Mouse (Mus musculus) hindbrain, embryonic 11.5 days (tissue): ENCODE results near the gene Slc22a8. TPM values are rescaled to one million over a fixed set of nuclear protein-coding genes. Genes with fewer than 3 reads are reported as not detected.
A peak's percentile ranks its signal among the peaks of the same experiment; 100 is the strongest.

Experiments
- ATAC-seq: fragments of 200-750 bp; cut with Nextera tagmentation; 2 replicates; pipeline ENCODE4 v1.8.0; 2017; ENCODE audit warnings: mild to moderate bottlenecking, moderate TSS enrichment, moderate library complexity; ENCODE audit not compliant: low FRiP score
- DNase-seq: peaks from one replicate; pipeline ENCODE4 v3.0.0-alpha.2; 2015; ENCODE audit warnings: low spot score
- H3K27ac ChIP-seq: fragments of 300-500 bp; sonication (generic); 2 replicates; pipeline ENCODE4 v1.5.1; 2014; ENCODE audit warnings: mild to moderate bottlenecking, low read depth, low read length
- H3K27me3 ChIP-seq: fragments of 300-500 bp; sonication (generic); 2 replicates; pipeline ENCODE4 v1.6.1; 2014; ENCODE audit warnings: mild to moderate bottlenecking, low read length, moderate library complexity, mixed read lengths; ENCODE audit not compliant: control insufficient read depth, insufficient read depth
- H3K36me3 ChIP-seq: fragments of 300-500 bp; sonication (generic); 2 replicates; pipeline ENCODE4 v1.6.1; 2014; ENCODE audit warnings: mild to moderate bottlenecking, low read length, moderate library complexity, mixed read lengths; ENCODE audit not compliant: control insufficient read depth, insufficient read depth
- H3K4me1 ChIP-seq: fragments of 300-500 bp; sonication (generic); replicated peaks from 2 replicates; pipeline ENCODE4 v1.6.1; 2014; ENCODE audit warnings: low read length, mixed read lengths; ENCODE audit not compliant: control insufficient read depth, insufficient read depth
- H3K4me2 ChIP-seq: fragments of 300-500 bp; sonication (generic); replicated peaks from 2 replicates; pipeline ENCODE4 v1.6.1; 2014; ENCODE audit warnings: mild to moderate bottlenecking, low read depth, low read length
- H3K4me3 ChIP-seq: fragments of 300-500 bp; sonication (generic); 2 replicates; pipeline ENCODE4 v1.5.1; 2014; ENCODE audit warnings: low read depth, low read length
- H3K9ac ChIP-seq: fragments of 300-500 bp; sonication (generic); 2 replicates; pipeline ENCODE4 v1.6.1; 2014; ENCODE audit warnings: low read depth, low read length
- H3K9me3 ChIP-seq: fragments of 300-500 bp; sonication (generic); 2 replicates; pipeline ENCODE4 v1.6.1; 2016; ENCODE audit warnings: low read length; ENCODE audit not compliant: control insufficient read depth
- WGBS: fragments of 180-500 bp; shearing (Covaris S2); extraction: QIAGEN DNeasy Blood & Tissue Kit; methylation state at CpG from one replicate; pipeline ENCODE4 v1.1.7; 2014; 5-methylcytosine and 5-hydroxymethylcytosine counted together
- polyA plus RNA-seq: library from polyadenylated mRNA; unstranded; fragments of >200 nt; fragmentation: Nextera tagmentation; extraction: Ambion mirVana; gene quantifications from 2 replicates; pipeline ENCODE4 v1.2.1, GENCODE M21; 2014

Slc22a8 gene
- polyA plus RNA-seq, 1 experiment from 2014 or later: 0.08 TPM

GRCm38 (mm10) chr19:8570341-8571040 is 20.6 kb upstream of the Slc22a8 start:
- H3K4me1 ChIP-seq: no peaks in the 10 kb centered on the region
- WGBS: 66% methylated on average over 2 of the region's 2 CpGs
- ATAC-seq: no peak

GRCm38 (mm10) chr19:8571746-8572145 is 19.3 kb upstream of the Slc22a8 start:
- Histone ChIP-seq H3K27ac (no peak overlapping the region), H3K4me2 (no peak overlapping the region), H3K4me3 (no peak overlapping the region), H3K36me3 (no peaks in the 10 kb centered on the region), H3K4me1 (no peaks in the 10 kb centered on the region), H3K9me3 (no peaks in the 10 kb centered on the region), H3K9ac (no peak overlapping the region), H3K27me3 (no peaks in the 10 kb centered on the region)
- no peak for ATAC-seq
- whole genome bisulfite sequencing: 74% methylated on average over 7 of the region's 7 CpGs
- no peak for DNase-seq

More at GRCm38 (mm10) chr19:8570341-8571040, 20.6 kb upstream of the Slc22a8 start:
- Histone ChIP-seq H3K9me3 (no peaks in the 10 kb centered on the region), H3K27me3 (no peaks in the 10 kb centered on the region), H3K27ac (no peak overlapping the region), H3K4me2 (no peak overlapping the region), H3K4me3 (no peak overlapping the region), H3K9ac (no peak overlapping the region), H3K36me3 (no peaks in the 10 kb centered on the region)
- no peak for DNase-seq

GRCm38 (mm10) chr19:8572485-8572884 is 18.6 kb upstream of the Slc22a8 start:
- no peaks in the 10 kb centered on the region for H3K36me3 ChIP-seq
- H3K9me3 ChIP-seq: no peaks in the 10 kb centered on the region
- 36% methylated on average over 3 of the region's 3 CpGs for WGBS
- no peak overlapping the region for H3K4me3 ChIP-seq
- DNase-seq: no peak
- no peaks in the 10 kb centered on the region for H3K27me3 ChIP-seq
- no peak overlapping the region for H3K27ac ChIP-seq
- no peak overlapping the region for H3K9ac ChIP-seq
- no peak overlapping the region for H3K4me2 ChIP-seq
- no peak for ATAC-seq
- H3K4me1 ChIP-seq: no peaks in the 10 kb centered on the region

GRCm38 (mm10) chr19:8577432-8577831 is 13.6 kb upstream of the Slc22a8 start:
- H3K4me2 ChIP-seq: no peak overlapping the region
- H3K9ac ChIP-seq: no peak overlapping the region
- no peaks in the 10 kb centered on the region for H3K36me3 ChIP-seq
- no peaks in the 10 kb centered on the region for H3K4me1 ChIP-seq
- no peaks in the 10 kb centered on the region for H3K27me3 ChIP-seq
- H3K9me3 ChIP-seq: no peaks in the 10 kb centered on the region
- 91% methylated on average over 4 of the region's 4 CpGs for WGBS
- H3K27ac ChIP-seq: no peak overlapping the region
- no peak overlapping the region for H3K4me3 ChIP-seq
- DNase-seq (no peak), ATAC-seq (no peak)

GRCm38 (mm10) chr19:8578293-8578969 is 12.6 kb upstream of the Slc22a8 start:
- ATAC-seq: peak; percentile 59; the same call in 1 of the 2 replicates
- WGBS: 7% methylated on average over 24 of the region's 24 CpGs
- H3K36me3 ChIP-seq: no peaks in the 10 kb centered on the region
- peak overlapping the region; percentile 32; the same call in 1 of the 2 replicates for H3K9ac ChIP-seq
- H3K27me3 ChIP-seq: no peaks in the 10 kb centered on the region
- H3K9me3 ChIP-seq: no peaks in the 10 kb centered on the region
- H3K4me1 ChIP-seq: no peaks in the 10 kb centered on the region
- peak; percentile 81 for DNase-seq
- peak overlapping the region; percentile 54 for H3K4me2 ChIP-seq
- H3K27ac ChIP-seq: no peak overlapping the region
- peak overlapping the region; percentile 21; the same call in 1 of the 2 replicates for H3K4me3 ChIP-seq

GRCm38 (mm10) chr19:8578970-8579342 is 12.1 kb upstream of the Slc22a8 start:
- Histone ChIP-seq H3K27ac (no peak overlapping the region), H3K9me3 (no peaks in the 10 kb centered on the region), H3K27me3 (no peaks in the 10 kb centered on the region), H3K4me1 (no peaks in the 10 kb centered on the region), H3K4me2 (peak overlapping the region; percentile 54; the same call in 1 of the 2 replicates), H3K4me3 (no peak overlapping the region), H3K36me3 (no peaks in the 10 kb centered on the region), H3K9ac (no peak overlapping the region)
- ATAC-seq (no peak), DNase-seq (no peak)
- 61% methylated on average over 2 of the region's 2 CpGs for WGBS

- Histone ChIP-seq H3K4me2 (no peak overlapping the region), H3K27me3 (no peaks in the 10 kb centered on the region), H3K4me3 (no peak overlapping the region), H3K27ac (no peak overlapping the region), H3K4me1 (no peaks in the 10 kb centered on the region), H3K9me3 (no peaks in the 10 kb centered on the region), H3K9ac (no peak overlapping the region), H3K36me3 (no peaks in the 10 kb centered on the region)
- no peak for DNase-seq
- 90% methylated on average over 3 of the region's 3 CpGs for WGBS
- no peak for ATAC-seq
Measured at GRCm38 (mm10) chr19:8585298-8585697, 5.8 kb upstream of the Slc22a8 start.

GRCm38 (mm10) chr19:8585899-8586298 is 5.2 kb upstream of the Slc22a8 start:
- no peaks in the 10 kb centered on the region for H3K27me3 ChIP-seq
- H3K9ac ChIP-seq: no peak overlapping the region
- no peaks in the 10 kb centered on the region for H3K4me1 ChIP-seq
- DNase-seq (no peak), ATAC-seq (no peak)
- no peaks in the 10 kb centered on the region for H3K9me3 ChIP-seq
- no peak overlapping the region for H3K27ac ChIP-seq
- no peaks in the 10 kb centered on the region for H3K36me3 ChIP-seq
- 82% methylated on average over 2 of the region's 2 CpGs for WGBS
- no peak overlapping the region for H3K4me2 ChIP-seq
- H3K4me3 ChIP-seq: no peak overlapping the region

- no peaks in the 10 kb centered on the region for H3K27me3 ChIP-seq
- no peak overlapping the region for H3K27ac ChIP-seq
- no peak for DNase-seq
- no peaks in the 10 kb centered on the region for H3K36me3 ChIP-seq
- no peak for ATAC-seq
- no peaks in the 10 kb centered on the region for H3K4me1 ChIP-seq
- no peak overlapping the region for H3K9ac ChIP-seq
- H3K4me3 ChIP-seq: no peak overlapping the region
- H3K4me2 ChIP-seq: no peak overlapping the region
- 61% methylated on average over 3 of the region's 3 CpGs for WGBS
- H3K9me3 ChIP-seq: no peaks in the 10 kb centered on the region
Measured at GRCm38 (mm10) chr19:8586350-8586749, 4.7 kb upstream of the Slc22a8 start.
